Mouse (Mus musculus) embryonic stem cell, embryonic (primary cell): ENCODE measurements around the gene Cdca4.
"Not testable (repeated sequence)": the region's sequence is repeated elsewhere in the genome, so short reads cannot be mapped to it uniquely, and the experiment has no call there.

Experiments
- CTCF ChIA-PET, 4 experiments: fragments of 300-600 bp in 2 of 4; fragments of 350-600 bp in 2 of 4; sonication (Branson Sonifier 250); formaldehyde crosslinking; loops; one replicate each; lab custom pipeline; 2022; ENCODE audit warnings: inconsistent platforms in 2 of 4; lab: Charles Lee
- POLR2A ChIA-PET, 4 experiments: fragments of 300-600 bp in 2 of 4; fragments of 350-600 bp in 2 of 4; sonication (Branson Sonifier 250); formaldehyde crosslinking; loops; one replicate each; lab custom pipeline; 2022; ENCODE audit warnings: antibody characterized with exemption in 4 of 4, inconsistent platforms in 1 of 4; lab: Charles Lee

The Cdca4 gene

GRCm38 (mm10) chr12:112843803-112844202, 14.6 kb upstream of the Cdca4 start:
- ChIA-PET POLR2A (interaction anchor here (0.6 to 1.7 kb wide), 9 partner anchors 11 to 122 kb away, joined by 3 to 5 read pairs (median 4); partner anchors contain the start of gene Cdca4 (in 1 of the 4)), CTCF (interaction anchor here (0.6 to 2.1 kb wide), 73 partner anchors 8 to 1934 kb away, joined by 3 to 31 read pairs (median 4); partner anchors contain the start of genes Clba1 (in 4 of the 4), Cdca4 (in 2 of the 4), Crip1 (in 1 of the 4) and Mta1 (in 1 of the 4))

- POLR2A ChIA-PET = not testable (repeated sequence)
- CTCF ChIA-PET = interaction anchor here in 1 of 4 experiments (1.2 to 2.1 kb wide), 2 partner anchors 95 to 99 kb away, joined by 5 to 31 read pairs; no protein-coding TSS in a partner anchor
Measured at GRCm38 (mm10) chr12:112842128-112842527, 12.9 kb upstream of the Cdca4 start.

GRCm38 (mm10) chr12:112841338-112841892, 12.2 kb upstream of the Cdca4 start:
- CTCF ChIA-PET = interaction anchor here (0.6 to 2.0 kb wide), 22 partner anchors 10 to 137 kb away, joined by 3 to 15 read pairs (median 5); partner anchors contain the start of genes Clba1 (in 2 of the 4) and Pld4 (in 1 of the 4)
- POLR2A ChIA-PET = interaction anchor here (0.6 to 1.8 kb wide), 15 partner anchors 10 to 94 kb away, joined by 3 to 13 read pairs (median 5); partner anchors contain the start of gene Cdca4 (in 3 of the 4)

GRCm38 (mm10) chr12:112840209-112841086, 11.2 kb upstream of the Cdca4 start:
- POLR2A ChIA-PET = interaction anchor here (0.5 to 1.8 kb wide), 19 partner anchors 9 to 169 kb away, joined by 3 to 13 read pairs (median 4); partner anchors contain the start of genes Cdca4 (in 3 of the 4) and Clba1 (in 1 of the 4)
- CTCF ChIA-PET = interaction anchor here (0.6 to 2.0 kb wide), 20 partner anchors 9 to 138 kb away, joined by 3 to 15 read pairs (median 4); partner anchors contain the start of genes Clba1 (in 2 of the 4), Ahnak2 (in 1 of the 4) and Pld4 (in 1 of the 4)

GRCm38 (mm10) chr12:112835046-112835445, 5.8 kb upstream of the Cdca4 start:
- ChIA-PET POLR2A (interaction anchor here in 1 of 4 experiments (2.0 to 17.3 kb wide), 2 partner anchors 29 to 92 kb away, joined by 5 to 488 read pairs; partner anchors contain the start of genes Ahnak2 and Clba1), CTCF (interaction anchor here in 1 of 4 experiments (0.8 kb wide), 1 partner anchor 88 kb away, joined by 6 read pairs; no protein-coding TSS in a partner anchor)

GRCm38 (mm10) chr12:112833527-112833926, 4.3 kb upstream of the Cdca4 start:
- ChIA-PET CTCF (interaction anchor here in 1 of 4 experiments (1.1 kb wide), 1 partner anchor 10 kb away, joined by 3 read pairs; no protein-coding TSS in a partner anchor), POLR2A (interaction anchor here in 1 of 4 experiments (17.3 kb wide), 1 partner anchor 27 kb away, joined by 488 read pairs; the partner anchor contains the start of genes Ahnak2 and Clba1)

GRCm38 (mm10) chr12:112832411-112832810, 3.2 kb upstream of the Cdca4 start:
- ChIA-PET POLR2A (interaction anchor here in 3 of 4 experiments (0.6 to 17.3 kb wide), 8 partner anchors 8 to 26 kb away, joined by 3 to 488 read pairs (median 3); partner anchors contain the start of genes Ahnak2 (in 1 of the 3) and Clba1 (in 1 of the 3)), CTCF (interaction anchor here in 2 of 4 experiments (0.6 to 1.6 kb wide), 5 partner anchors 8 to 37 kb away, joined by 5 to 7 read pairs (median 6); partner anchors contain the start of gene Clba1 (in 1 of the 2))

GRCm38 (mm10) chr12:112830570-112830969, 1.3 kb upstream of the Cdca4 start:
- POLR2A ChIA-PET = interaction anchor here in 3 of 4 experiments (0.7 to 17.3 kb wide), 10 partner anchors 10 to 390 kb away, joined by 3 to 488 read pairs (median 7); partner anchors contain the start of genes Clba1 (in 2 of the 3), Ahnak2 (in 1 of the 3) and Tex22 (in 1 of the 3)
- CTCF ChIA-PET = interaction anchor here in 3 of 4 experiments (0.5 to 0.9 kb wide), 4 partner anchors 10 to 174 kb away, joined by 3 to 12 read pairs (median 4); no protein-coding TSS in a partner anchor

- ChIA-PET POLR2A (interaction anchor here in 3 of 4 experiments (0.7 to 17.3 kb wide), 13 partner anchors 10 to 390 kb away, joined by 3 to 488 read pairs (median 6); partner anchors contain the start of genes Clba1 (in 2 of the 3), Ahnak2 (in 1 of the 3), Cep170b (in 1 of the 3) and Tex22 (in 1 of the 3)), CTCF (interaction anchor here in 2 of 4 experiments (0.5 to 0.9 kb wide), 3 partner anchors 11 to 175 kb away, joined by 3 to 12 read pairs (median 4); no protein-coding TSS in a partner anchor)
Measured at GRCm38 (mm10) chr12:112830141-112830540, 918 bp upstream of the Cdca4 start.

- ChIA-PET POLR2A (interaction anchor here (0.5 to 17.3 kb wide), 39 partner anchors 8 to 338 kb away, joined by 3 to 488 read pairs (median 4); partner anchors contain the start of genes Clba1 (in 3 of the 4), Ahnak2 (in 2 of the 4), Brf1 (in 2 of the 4) and Cep170b (in 2 of the 4)), CTCF (interaction anchor here in 3 of 4 experiments (0.5 to 1.5 kb wide), 17 partner anchors 8 to 1403 kb away, joined by 3 to 10 read pairs (median 3); partner anchors contain the start of genes Adssl1 (in 1 of the 3), Ahnak2 (in 1 of the 3), Akt1 (in 1 of the 3) and Clba1 (in 1 of the 3))
Measured at GRCm38 (mm10) chr12:112828501-112829243, 551 bp downstream of the Cdca4 start.

- CTCF ChIA-PET = interaction anchor here in 2 of 4 experiments (0.6 to 1.2 kb wide), 2 partner anchors 18 to 132 kb away, joined by 3 to 5 read pairs; no protein-coding TSS in a partner anchor
- POLR2A ChIA-PET = interaction anchor here (0.8 to 17.3 kb wide), 12 partner anchors 14 to 274 kb away, joined by 3 to 488 read pairs (median 4); partner anchors contain the start of genes Clba1 (in 4 of the 4), Ahnak2 (in 1 of the 4) and Tex22 (in 1 of the 4)
Measured at GRCm38 (mm10) chr12:112825901-112826300, 3.3 kb downstream of the Cdca4 start.

- ChIA-PET POLR2A (interaction anchor here in 3 of 4 experiments (0.7 to 17.3 kb wide), 12 partner anchors 7 to 289 kb away, joined by 3 to 488 read pairs (median 7); partner anchors contain the start of genes Clba1 (in 3 of the 3), Ahnak2 (in 1 of the 3) and Cdca4 (in 1 of the 3)), CTCF (interaction anchor here in 3 of 4 experiments (0.6 to 1.4 kb wide), 3 partner anchors 21 to 185 kb away, joined by 3 to 5 read pairs (median 3); no protein-coding TSS in a partner anchor)
Measured at GRCm38 (mm10) chr12:112823221-112823620, 6.0 kb downstream of the Cdca4 start.

- CTCF ChIA-PET = interaction anchor here in 3 of 4 experiments (0.6 to 1.4 kb wide), 3 partner anchors 21 to 524 kb away, joined by 3 to 5 read pairs (median 5); no protein-coding TSS in a partner anchor
- POLR2A ChIA-PET = interaction anchor here (0.8 to 17.3 kb wide), 15 partner anchors 8 to 289 kb away, joined by 3 to 488 read pairs (median 8); partner anchors contain the start of genes Clba1 (in 4 of the 4), Ahnak2 (in 1 of the 4), Brf1 (in 1 of the 4) and Cdca4 (in 1 of the 4)
Measured at GRCm38 (mm10) chr12:112822676-112823075, 6.5 kb downstream of the Cdca4 start.

- ChIA-PET POLR2A (interaction anchor here (0.5 to 31.6 kb wide), 19 partner anchors 6 to 179 kb away, joined by 3 to 488 read pairs (median 8); partner anchors contain the start of genes Clba1 (in 4 of the 4), Cdca4 (in 2 of the 4), Ahnak2 (in 1 of the 4) and Brf1 (in 1 of the 4)), CTCF (interaction anchor here in 3 of 4 experiments (0.6 to 2.0 kb wide), 4 partner anchors 13 to 523 kb away, joined by 3 to 7 read pairs (median 4); partner anchors contain the start of genes Clba1 (in 1 of the 3) and Pld4 (in 1 of the 3))
Measured at GRCm38 (mm10) chr12:112821974-112822373, 7.2 kb downstream of the Cdca4 start.

- ChIA-PET POLR2A (interaction anchor here (0.5 to 31.6 kb wide), 34 partner anchors 7 to 370 kb away, joined by 3 to 488 read pairs (median 4); partner anchors contain the start of genes Cdca4 (in 4 of the 4), Clba1 (in 4 of the 4), Ahnak2 (in 2 of the 4) and Cep170b (in 2 of the 4)), CTCF (interaction anchor here in 3 of 4 experiments (0.6 to 2.1 kb wide), 11 partner anchors 8 to 364 kb away, joined by 3 to 8 read pairs (median 6); partner anchors contain the start of genes Clba1 (in 2 of the 3), Cdca4 (in 1 of the 3), Pld4 (in 1 of the 3) and Tmem121 (in 1 of the 3))
Measured at GRCm38 (mm10) chr12:112821216-112821615, 8.0 kb downstream of the Cdca4 start.
